Mouse (Mus musculus) G1E (cell line): ENCODE measurements at regions not wholly inside any gene's neighbourhood (a gene's known extent, or its start where the extent isn't known, plus 50 kb on each side); places are given as distances from the start of the nearest gene placed in this dataset.

ENCODE experiments used
- CTCF ChIP-seq: IDR thresholded peaks from 2 replicates; pipeline ENCODE4 v1.5.1; 2012; ENCODE audit warnings: low read depth, low read length, inconsistent platforms, mixed read lengths
- GATA1 ChIP-seq: IDR thresholded peaks from 2 replicates; pipeline ENCODE4 v1.6.1; 2012; ENCODE audit warnings: borderline replicate concordance, low read length, inconsistent platforms, mixed read lengths
- POLR2AphosphoS5 ChIP-seq: IDR thresholded peaks from 2 replicates; pipeline ENCODE4 v1.6.1; 2012; ENCODE audit warnings: low read depth, low read length, inconsistent platforms; ENCODE audit not compliant: insufficient replicate concordance

DNA sequence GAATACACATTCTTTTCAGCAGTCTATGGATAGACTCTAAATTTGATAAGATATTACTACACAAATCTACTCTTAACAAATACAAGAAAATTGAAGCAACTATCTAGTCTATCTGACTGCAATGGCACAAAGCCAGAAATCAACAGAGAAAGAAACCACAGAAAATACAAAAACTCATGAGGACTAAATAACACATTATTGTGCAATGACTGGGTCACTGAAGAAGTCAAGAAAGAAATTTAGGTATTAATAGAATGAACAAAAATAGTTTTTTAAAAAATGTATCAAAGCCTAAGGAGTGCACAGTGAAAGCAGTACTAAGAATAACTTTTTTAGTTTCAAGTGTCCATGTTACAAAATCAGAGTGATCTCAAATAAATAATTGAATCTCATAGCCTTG lies 202.2 kb downstream of the Mylk4 start:
- TF ChIP-seq CTCF, result no peak
- no peak for TF ChIP-seq POLR2AphosphoS5
- TF ChIP-seq GATA1, result no peak
